Mouse (Mus musculus) megakaryocyte, embryonic 14.5 days (primary cell): ENCODE measurements around the gene Mab21l3.

Experiments
- FLI1 ChIP-seq: IDR thresholded peaks from 2 replicates; pipeline ENCODE4 v1.6.1; 2012; ENCODE audit warnings: low read length, inconsistent platforms, mixed read lengths
- GATA1 ChIP-seq: IDR thresholded peaks from 3 replicates; pipeline ENCODE4 v1.6.1; 2012; ENCODE audit warnings: mixed read lengths, low read length, inconsistent platforms, borderline replicate concordance

DNA sequence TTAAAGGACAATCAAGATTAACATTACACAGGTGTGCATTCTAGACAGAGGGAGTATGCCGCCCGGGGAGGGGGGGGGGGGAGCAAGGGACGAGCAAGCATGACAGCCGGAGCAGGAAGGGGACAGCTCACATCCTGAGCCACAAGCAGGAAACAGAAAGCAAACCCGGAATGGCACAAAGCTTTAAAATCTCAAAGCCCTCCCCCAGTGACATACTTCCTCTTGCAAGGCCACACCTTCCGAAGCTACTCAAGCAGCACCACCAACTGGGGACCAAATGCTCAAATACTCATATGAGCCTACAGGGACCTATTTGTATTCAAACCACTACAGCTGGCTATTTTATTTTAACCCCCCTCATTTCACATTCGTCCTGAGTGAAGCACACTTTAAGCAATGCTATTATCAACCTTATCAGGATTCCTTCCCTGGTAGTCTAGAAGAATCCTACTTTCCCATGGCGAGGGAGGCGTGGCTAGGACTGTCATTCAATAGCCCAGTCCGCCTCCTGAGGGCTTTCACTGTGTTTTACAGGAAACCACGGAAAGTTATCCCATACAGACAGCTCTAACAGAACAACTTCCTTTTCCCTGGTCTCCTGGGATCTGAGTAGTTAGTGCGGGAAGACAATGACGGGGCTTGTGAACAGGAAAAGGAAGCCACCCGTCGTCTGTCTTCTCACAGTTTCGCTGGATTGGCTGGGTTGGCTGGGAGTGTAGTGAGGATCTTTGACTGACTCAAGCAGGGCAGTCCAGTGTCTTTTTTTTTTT lies 69.7 kb downstream of the Mab21l3 start:
- TF ChIP-seq GATA1: peak; percentile 61; the same call in 1 of the 3 replicates
- no peak for TF ChIP-seq FLI1
